Mouse (Mus musculus) intestine, embryonic 16.5 days (tissue): Measurements from ENCODE around the gene Cenpb. TPM values are rescaled to one million over a fixed set of nuclear protein-coding genes. Genes with fewer than 3 reads are reported as not detected.
A peak's percentile ranks its signal among the peaks of the same experiment; 100 is the strongest.
"Not testable (repeated sequence)": the region's sequence is repeated elsewhere in the genome, so short reads cannot be mapped to it uniquely, and the experiment has no call there.

Source experiments
- ATAC-seq: fragments of 200-750 bp; cut with Nextera tagmentation; 2 replicates; pipeline ENCODE4 v1.8.0; 2017; ENCODE audit warnings: moderate TSS enrichment, moderate library complexity
- H3K27ac ChIP-seq: fragments of 300-500 bp; sonication (generic); 2 replicates; pipeline ENCODE4 v1.5.1; 2014; ENCODE audit warnings: mild to moderate bottlenecking, low read length
- H3K27me3 ChIP-seq: fragments of 300-500 bp; sonication (generic); replicated peaks from 2 replicates; pipeline ENCODE4 v1.6.1; 2014; ENCODE audit warnings: low read length, control low read depth, mixed read lengths; ENCODE audit not compliant: control insufficient read depth, insufficient read depth
- H3K36me3 ChIP-seq: fragments of 300-500 bp; sonication (generic); 2 replicates; pipeline ENCODE4 v1.6.1; 2014; ENCODE audit warnings: low read length, control low read depth; ENCODE audit not compliant: control insufficient read depth, insufficient read depth
- H3K4me1 ChIP-seq: fragments of 300-500 bp; sonication (generic); 2 replicates; pipeline ENCODE4 v1.6.1; 2014; ENCODE audit warnings: low read length, control low read depth, mixed read lengths; ENCODE audit not compliant: control insufficient read depth, insufficient read depth
- H3K4me2 ChIP-seq: fragments of 300-500 bp; sonication (generic); 2 replicates; pipeline ENCODE4 v1.6.1; 2014; ENCODE audit warnings: low read depth, low read length, control low read depth
- H3K4me3 ChIP-seq: fragments of 300-500 bp; sonication (generic); 2 replicates; pipeline ENCODE4 v1.5.1; 2014; ENCODE audit warnings: mild to moderate bottlenecking, low read length
- H3K9ac ChIP-seq: fragments of 300-500 bp; sonication (generic); 2 replicates; pipeline ENCODE4 v1.6.1; 2014; ENCODE audit warnings: low read depth, low read length
- H3K9me3 ChIP-seq: fragments of 300-500 bp; sonication (generic); 2 replicates; pipeline ENCODE4 v1.6.1; 2016; ENCODE audit warnings: low read length, control low read depth; ENCODE audit not compliant: control insufficient read depth
- WGBS: fragments of 180-500 bp; shearing (Covaris S2); extraction: QIAGEN DNeasy Blood & Tissue Kit; methylation state at CpG from one replicate; pipeline ENCODE4 v1.1.7; 2014; 5-methylcytosine and 5-hydroxymethylcytosine counted together
- polyA plus RNA-seq: library from polyadenylated mRNA; unstranded; fragments of >200 nt; fragmentation: Nextera tagmentation; extraction: Ambion mirVana; gene quantifications from 2 replicates; pipeline ENCODE4 v1.2.1, GENCODE M21; 2015

Gene Cenpb
- polyA plus RNA-seq: 9.5 and 9.7 TPM in 2 replicates

- H3K4me3 ChIP-seq: peak within 1 kb of the TSS; percentile 84
- ATAC-seq: peak; percentile 80
- peak within 1 kb of the TSS; percentile 95 for H3K4me2 ChIP-seq
- peaks cover 30% of the 10 kb centered on the region for H3K4me1 ChIP-seq
- no peaks in the 10 kb centered on the region; the same call in 1 of the 2 replicates for H3K36me3 ChIP-seq
- WGBS: 2% methylated on average over 52 of the region's 57 CpGs
- no peaks in the 10 kb centered on the region for H3K9me3 ChIP-seq
- H3K27ac ChIP-seq: peak within 1 kb of the TSS; percentile 97
- H3K9ac ChIP-seq: peak within 1 kb of the TSS; percentile 96
- H3K27me3 ChIP-seq: no peaks in the 10 kb centered on the region
Observed at GRCm38 (mm10) chr2:131179990-131180587, at the start of gene Cenpb. TSS of gene Cenpb (minus strand) at chr2:131180067.

GRCm38 (mm10) chr2:131227243-131227642 lies 47.4 kb upstream of the Cenpb start:
- H3K4me3 ChIP-seq: no peak overlapping the region
- WGBS: 89% methylated on average over 3 of the region's 3 CpGs
- H3K4me2 ChIP-seq: no peak overlapping the region
- no peak for ATAC-seq
- H3K9ac ChIP-seq: no peak overlapping the region
- no peaks in the 10 kb centered on the region for H3K9me3 ChIP-seq
- no peaks in the 10 kb centered on the region for H3K27me3 ChIP-seq
- no peak overlapping the region for H3K27ac ChIP-seq
- H3K4me1 ChIP-seq: peaks cover 6% of the 10 kb centered on the region; the same call in 1 of the 2 replicates
- H3K36me3 ChIP-seq: no peaks in the 10 kb centered on the region

- not testable (repeated sequence) for H3K4me1 ChIP-seq, H3K27ac ChIP-seq, H3K4me3 ChIP-seq, H3K9me3 ChIP-seq, ATAC-seq, H3K27me3 ChIP-seq, H3K9ac ChIP-seq, H3K4me2 ChIP-seq, H3K36me3 ChIP-seq
- 73% methylated on average over 2 of the region's 2 CpGs for WGBS
Observed at GRCm38 (mm10) chr2:131226669-131227068, 46.8 kb upstream of the Cenpb start.

GRCm38 (mm10) chr2:131225178-131225577 lies 45.3 kb upstream of the Cenpb start:
- Histone ChIP-seq H3K27ac (no peak overlapping the region), H3K4me1 (peaks cover 6% of the 10 kb centered on the region; the same call in 1 of the 2 replicates), H3K27me3 (no peaks in the 10 kb centered on the region), H3K9me3 (no peaks in the 10 kb centered on the region), H3K4me2 (no peak overlapping the region), H3K4me3 (no peak overlapping the region), H3K36me3 (no peaks in the 10 kb centered on the region), H3K9ac (no peak overlapping the region)
- no peak for ATAC-seq
- 81% methylated on average over 6 of the region's 6 CpGs for WGBS

- H3K4me1 ChIP-seq: peaks cover 6% of the 10 kb centered on the region; the same call in 1 of the 2 replicates
- 67% methylated on average over 1 of the region's 1 CpGs for WGBS
- H3K9ac ChIP-seq: no peak overlapping the region
- H3K4me2 ChIP-seq: no peak overlapping the region
- no peak overlapping the region for H3K4me3 ChIP-seq
- 0 out of 2 replicates have a peak, but pooled peaks have one; percentile 22 for ATAC-seq
- H3K27me3 ChIP-seq: no peaks in the 10 kb centered on the region
- no peaks in the 10 kb centered on the region for H3K36me3 ChIP-seq
- H3K9me3 ChIP-seq: no peaks in the 10 kb centered on the region
- no peak overlapping the region for H3K27ac ChIP-seq
Observed at GRCm38 (mm10) chr2:131223569-131223968, 43.7 kb upstream of the Cenpb start.

GRCm38 (mm10) chr2:131222562-131222961 lies 42.7 kb upstream of the Cenpb start:
- H3K9ac ChIP-seq: 0 out of 2 replicates have a peak overlapping the region, but pooled peaks have one; percentile 16
- no peak overlapping the region for H3K4me3 ChIP-seq
- H3K9me3 ChIP-seq: no peaks in the 10 kb centered on the region
- no peaks in the 10 kb centered on the region for H3K27me3 ChIP-seq
- no peaks in the 10 kb centered on the region for H3K36me3 ChIP-seq
- peaks cover 6% of the 10 kb centered on the region; the same call in 1 of the 2 replicates for H3K4me1 ChIP-seq
- H3K4me2 ChIP-seq: no peak overlapping the region
- peak; percentile 35; the same call in 1 of the 2 replicates for ATAC-seq
- peak overlapping the region; percentile 78 for H3K27ac ChIP-seq
- 41% methylated on average over 5 of the region's 5 CpGs for WGBS

GRCm38 (mm10) chr2:131221853-131222515 lies 42.1 kb upstream of the Cenpb start:
- H3K9me3 ChIP-seq: no peaks in the 10 kb centered on the region
- H3K4me3 ChIP-seq: no peak overlapping the region
- no peak overlapping the region for H3K4me2 ChIP-seq
- ATAC-seq: peak; percentile 82
- H3K27me3 ChIP-seq: no peaks in the 10 kb centered on the region
- no peaks in the 10 kb centered on the region for H3K36me3 ChIP-seq
- no peak overlapping the region for H3K9ac ChIP-seq
- 51% methylated on average over 3 of the region's 3 CpGs for WGBS
- peaks cover 6% of the 10 kb centered on the region; the same call in 1 of the 2 replicates for H3K4me1 ChIP-seq
- peak overlapping the region; percentile 78 for H3K27ac ChIP-seq

- H3K4me1 ChIP-seq: peaks cover 6% of the 10 kb centered on the region; the same call in 1 of the 2 replicates
- no peak overlapping the region for H3K4me2 ChIP-seq
- ATAC-seq: no peak
- H3K9ac ChIP-seq: no peak overlapping the region
- H3K4me3 ChIP-seq: no peak overlapping the region
- H3K27me3 ChIP-seq: no peaks in the 10 kb centered on the region
- 64% methylated on average over 4 of the region's 4 CpGs for WGBS
- no peak overlapping the region for H3K27ac ChIP-seq
- H3K36me3 ChIP-seq: no peaks in the 10 kb centered on the region
- H3K9me3 ChIP-seq: no peaks in the 10 kb centered on the region
Observed at GRCm38 (mm10) chr2:131220030-131220429, 40.2 kb upstream of the Cenpb start.

- peak; percentile 35 for ATAC-seq
- Histone ChIP-seq H3K9ac (no peak overlapping the region), H3K4me1 (peaks cover 6% of the 10 kb centered on the region), H3K4me3 (no peak overlapping the region), H3K9me3 (no peaks in the 10 kb centered on the region), H3K27me3 (no peaks in the 10 kb centered on the region), H3K36me3 (peaks cover 6% of the 10 kb centered on the region), H3K4me2 (no peak overlapping the region), H3K27ac (peak overlapping the region; percentile 15; the same call in 1 of the 2 replicates)
- 73% methylated on average over 7 of the region's 7 CpGs for WGBS
Observed at GRCm38 (mm10) chr2:131215941-131216858, 36.3 kb upstream of the Cenpb start.
